Mouse (Mus musculus) heart, postnatal 36 days (tissue): ENCODE data around the gene Cnn1. TPM values are rescaled to one million over a fixed set of nuclear protein-coding genes. Genes with fewer than 3 reads are reported as not detected.

ENCODE experiments used
- DNase-seq, 2 experiments: peaks; one replicate each; pipeline ENCODE4 v3.0.0; 2021 to 2022
- intact Hi-C: fragments of 180-260 bp; cut with DNase I; formaldehyde crosslinking; loops from one replicate; pipeline ENCODE4 v1.15.1; 2025
- total RNA-seq, 2 experiments: library from RNA; stranded (reverse); gene quantifications; 2 replicates each; pipeline ENCODE4 v1.2.3; 2021

The Cnn1 gene
- 1 to 10 TPM; 7.3 to 8.8 TPM for total RNA-seq

GRCm38 (mm10) chr9:22098993-22099696, at the start of gene Cnn1:
Gene Cnn1 (plus strand): TSS chr9:22099216.
- DNase-seq = peak in 1 of 2 experiments; percentile 15
- intact Hi-C loops = loop anchor here (2.0 kb wide), 1 partner anchor 44 kb away; no protein-coding TSS in a partner anchor

GRCm38 (mm10) chr9:22049315-22049714, 49.7 kb upstream of the Cnn1 start:
- DNase-seq = no peak
- intact Hi-C loops = no loop called here

GRCm38 (mm10) chr9:22049721-22050270, 49.2 kb upstream of the Cnn1 start:
- DNase-seq = no peak
- intact Hi-C loops = no loop called here

- intact Hi-C loops = no loop called here
- DNase-seq = peak; percentile 23 to 29
Measured at GRCm38 (mm10) chr9:22050351-22050889, 48.6 kb upstream of the Cnn1 start.

- intact Hi-C loops = no loop called here
- DNase-seq = no peak
Measured at GRCm38 (mm10) chr9:22051161-22051957, 47.7 kb upstream of the Cnn1 start.

GRCm38 (mm10) chr9:22051958-22052254, 47.1 kb upstream of the Cnn1 start, which contains the start of gene Elavl3:
Gene Elavl3 (minus strand): TSS chr9:22052023.
- intact Hi-C loops = no loop called here
- DNase-seq = no peak

- intact Hi-C loops = no loop called here
- DNase-seq = no peak
Measured at GRCm38 (mm10) chr9:22053657-22054056, 45.4 kb upstream of the Cnn1 start.

- intact Hi-C loops = loop anchor here (5.0 kb wide), 1 partner anchor 77 kb away; no protein-coding TSS in a partner anchor
- DNase-seq = peak; percentile 35 to 36
Measured at GRCm38 (mm10) chr9:22054411-22055076, 44.5 kb upstream of the Cnn1 start.

- DNase-seq = no peak
- intact Hi-C loops = loop anchor here (5.0 kb wide), 1 partner anchor 78 kb away; no protein-coding TSS in a partner anchor
Measured at GRCm38 (mm10) chr9:22055713-22056112, 43.3 kb upstream of the Cnn1 start.

- intact Hi-C loops = loop anchor here (5.0 kb wide), 1 partner anchor 79 kb away; no protein-coding TSS in a partner anchor
- no peak for DNase-seq
Measured at GRCm38 (mm10) chr9:22056303-22056910, 42.6 kb upstream of the Cnn1 start.

GRCm38 (mm10) chr9:22057031-22057517, 41.9 kb upstream of the Cnn1 start:
- intact Hi-C loops = loop anchor here (5.0 kb wide), 1 partner anchor 80 kb away; no protein-coding TSS in a partner anchor
- no peak for DNase-seq

GRCm38 (mm10) chr9:22058011-22058424, 41.0 kb upstream of the Cnn1 start:
- DNase-seq = peak; percentile 41 to 60
- intact Hi-C loops = loop anchor here (5.0 kb wide), 1 partner anchor 81 kb away; no protein-coding TSS in a partner anchor

- DNase-seq = no peak
- intact Hi-C loops = no loop called here
Measured at GRCm38 (mm10) chr9:22061339-22061738, 37.7 kb upstream of the Cnn1 start.

GRCm38 (mm10) chr9:22064341-22064740, 34.7 kb upstream of the Cnn1 start:
- no peak for DNase-seq
- intact Hi-C loops = no loop called here

GRCm38 (mm10) chr9:22065642-22066041, 33.4 kb upstream of the Cnn1 start:
- DNase-seq = no peak
- intact Hi-C loops = loop anchor here (1.0 to 5.0 kb wide), 2 partner anchors 78 to 92 kb away; partner anchors contain the start of gene Pigyl

- intact Hi-C loops = loop anchor here (1.0 to 5.0 kb wide), 2 partner anchors 77 to 91 kb away; partner anchors contain the start of gene Pigyl
- peak; percentile 45 to 72 for DNase-seq
Measured at GRCm38 (mm10) chr9:22066433-22066832, 32.6 kb upstream of the Cnn1 start.

- no peak for DNase-seq
- intact Hi-C loops = loop anchor here (5.0 kb wide), 1 partner anchor 90 kb away; the partner anchor contains the start of gene Pigyl
Measured at GRCm38 (mm10) chr9:22067195-22067594, 31.8 kb upstream of the Cnn1 start.

- intact Hi-C loops = loop anchor here (2.0 to 10.0 kb wide), 3 partner anchors 15 to 325 kb away; partner anchors contain the start of genes Ecsit and Pigyl
- no peak for DNase-seq
Measured at GRCm38 (mm10) chr9:22069881-22070553, 29.0 kb upstream of the Cnn1 start.
